Mouse (Mus musculus) c-Kit-positive CD71-positive TER-119-negative erythroid progenitor cells, embryonic 14.5 days (primary cell): ENCODE measurements around the gene Trim44.

ENCODE experiments used
- DNase-seq: peaks from one replicate; pipeline ENCODE4 v3.0.0-alpha.2; 2013; ENCODE audit warnings: low read depth

Gene Trim44

DNA sequence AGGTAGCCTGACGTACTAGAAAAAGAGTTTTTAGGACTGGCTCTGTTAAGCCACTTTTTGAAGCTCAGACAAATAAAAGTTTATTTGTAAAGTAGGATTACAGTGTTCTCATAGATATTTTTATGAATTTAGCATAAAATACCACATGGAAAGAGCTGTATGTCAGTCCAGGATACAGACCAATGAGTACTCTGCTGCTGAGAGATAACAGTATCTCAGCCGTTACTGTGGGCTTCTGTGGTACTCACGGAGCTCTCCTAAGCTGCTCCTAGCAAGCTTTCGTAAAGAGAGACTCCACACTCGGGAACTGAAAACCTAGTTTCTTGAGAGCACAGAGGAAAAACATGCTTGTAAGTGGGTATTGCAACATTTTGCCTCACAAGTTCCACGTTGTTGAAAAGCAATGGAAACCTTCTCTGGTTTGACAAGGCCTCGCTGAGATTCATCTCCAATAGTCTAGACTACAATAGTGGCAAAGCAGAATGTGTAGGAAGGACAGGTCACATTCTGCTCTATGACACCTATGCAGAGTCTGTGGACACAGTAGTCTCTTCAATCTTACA is 41.6 kb downstream of the Trim44 start:
- peak; percentile 40 for DNase-seq

GRCm38 (mm10) chr2:102364565-102365200 is 42.9 kb downstream of the Trim44 start:
- peak; percentile 38 for DNase-seq

DNA sequence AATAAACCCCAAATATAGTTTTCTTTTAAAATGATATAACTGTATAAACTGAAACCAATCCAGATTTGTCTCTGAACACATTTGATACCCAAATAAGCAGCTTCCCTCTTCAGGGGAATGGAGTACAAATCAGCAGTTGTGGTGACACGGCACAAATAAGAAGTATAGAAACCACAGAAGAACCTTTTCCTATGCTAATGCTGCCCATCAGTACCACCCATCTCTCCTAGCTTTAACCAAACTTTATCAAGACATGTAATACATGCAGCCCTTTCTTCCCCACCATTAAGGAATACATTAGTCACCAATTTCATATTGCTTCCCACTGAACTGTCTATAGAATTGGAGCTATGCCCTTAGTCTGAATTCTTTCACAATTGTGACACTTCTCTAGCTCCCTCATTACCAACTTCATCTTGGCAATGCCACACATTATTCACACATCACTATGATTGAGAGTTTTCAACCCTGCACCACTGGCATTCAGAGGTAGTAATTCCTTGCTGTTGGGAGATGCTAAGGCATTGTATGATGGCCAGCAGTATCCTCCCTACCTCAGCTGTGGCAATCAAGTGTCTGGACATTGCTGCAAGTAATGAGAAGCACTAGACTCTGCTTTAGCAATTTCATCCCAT is 44.6 kb downstream of the Trim44 start:
- no peak for DNase-seq

GRCm38 (mm10) chr2:102362266-102362665 is 45.4 kb downstream of the Trim44 start:
- no peak for DNase-seq

DNA sequence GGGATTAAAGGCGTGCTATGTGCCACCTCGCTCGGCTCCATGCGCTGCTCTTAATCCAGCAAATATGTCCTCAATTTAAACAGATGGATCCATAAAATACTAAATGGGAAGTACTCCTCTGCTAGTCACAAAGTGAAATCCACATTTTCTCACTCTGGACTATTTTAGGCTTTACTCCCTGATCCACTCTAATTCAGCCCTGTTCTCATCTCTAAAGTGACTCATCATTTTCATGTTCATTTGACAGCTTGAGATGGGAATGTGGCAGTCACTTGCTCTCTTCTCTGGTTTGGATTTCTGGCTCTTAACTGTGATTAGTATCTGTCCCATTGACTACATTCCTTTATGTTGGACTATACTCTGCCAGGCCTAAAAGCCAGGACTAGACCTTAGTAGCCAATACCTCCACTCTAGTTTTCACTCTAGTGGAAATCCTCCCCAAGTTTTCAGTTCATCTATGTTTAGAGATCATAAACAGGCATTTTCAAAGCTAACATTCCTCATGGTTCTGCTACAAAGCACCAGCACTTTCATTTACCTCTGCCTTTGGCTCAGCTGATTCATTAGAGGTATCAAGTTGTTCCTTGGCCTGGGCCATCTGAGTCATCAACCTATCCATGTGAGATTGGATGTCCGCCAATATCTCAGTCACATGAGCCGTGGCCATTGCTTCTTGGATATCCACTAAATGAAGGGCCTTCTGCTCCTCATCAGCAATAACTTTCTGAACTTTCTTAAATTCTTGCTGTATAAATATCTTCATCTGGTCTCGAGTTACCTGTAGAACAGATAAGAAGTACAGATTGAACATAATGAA is 50.5 kb downstream of the Trim44 start:
- DNase-seq, result no peak

GRCm38 (mm10) chr2:102354076-102354475 is 53.6 kb downstream of the Trim44 start:
- no peak for DNase-seq

- no peak for DNase-seq
Observed at GRCm38 (mm10) chr2:102341429-102341828, 66.2 kb downstream of the Trim44 start.

DNA sequence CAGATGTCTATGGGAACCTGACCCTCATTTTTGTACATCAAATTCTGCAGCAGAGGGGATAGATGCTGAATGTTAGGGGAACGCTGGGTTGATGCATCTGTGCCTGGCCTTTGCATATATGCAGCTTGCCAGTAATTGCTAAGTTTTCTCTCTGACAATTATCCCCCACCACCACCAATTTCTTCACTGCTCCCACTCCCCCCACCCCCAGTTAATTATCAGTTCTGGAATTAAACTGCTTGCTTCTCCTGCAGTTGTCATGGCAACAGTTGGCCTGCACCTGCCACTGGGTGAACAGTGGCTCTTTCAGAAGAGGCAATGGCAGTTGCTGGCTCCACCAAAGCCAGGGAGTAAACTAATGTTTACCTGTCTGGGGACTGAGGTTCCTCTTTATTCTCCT is 70.8 kb downstream of the Trim44 start:
- DNase-seq, result no peak

GRCm38 (mm10) chr2:102331932-102332331 is 75.7 kb downstream of the Trim44 start:
- no peak for DNase-seq

DNA sequence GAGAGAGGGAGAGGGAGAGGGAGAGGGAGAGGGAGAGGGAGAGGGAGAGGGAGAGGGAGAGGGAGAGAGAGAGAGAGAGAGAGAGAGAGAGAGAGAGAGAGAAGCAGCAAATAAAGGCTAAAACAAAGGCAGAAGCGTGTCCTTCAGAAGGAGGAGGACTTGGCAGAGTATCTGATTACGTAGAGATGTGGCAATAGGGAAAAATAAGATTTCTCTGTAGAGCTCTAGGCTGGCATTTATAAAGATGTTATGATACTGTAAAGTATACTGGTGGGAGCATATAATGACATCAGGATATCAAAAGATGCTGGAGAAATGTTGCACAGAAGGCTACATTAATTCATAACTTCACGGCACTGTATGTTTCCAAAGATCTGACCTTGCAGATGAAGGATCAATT is 76.5 kb downstream of the Trim44 start:
- DNase-seq, result no peak

- DNase-seq, result no peak
Observed at GRCm38 (mm10) chr2:102325921-102326320, 81.7 kb downstream of the Trim44 start.

DNA sequence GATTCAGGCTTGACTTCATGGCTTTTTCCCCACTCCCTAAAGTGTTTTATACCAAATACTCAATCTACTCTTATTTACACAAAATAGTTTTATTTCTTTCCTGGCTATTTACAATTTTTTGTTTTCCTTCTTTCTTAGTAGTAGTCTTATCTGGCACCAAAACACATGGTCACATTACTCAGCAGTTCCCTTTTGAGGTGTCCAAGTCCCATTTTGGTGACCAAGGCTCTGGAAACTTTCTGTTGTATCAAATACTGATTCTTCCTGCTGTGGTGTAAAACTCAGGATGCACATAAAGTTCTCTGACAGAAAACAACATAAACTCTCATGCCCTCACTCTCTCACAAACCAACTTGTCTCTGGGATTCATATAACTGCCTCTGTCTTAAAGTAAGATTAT is 83.3 kb downstream of the Trim44 start:
- no peak for DNase-seq

DNA sequence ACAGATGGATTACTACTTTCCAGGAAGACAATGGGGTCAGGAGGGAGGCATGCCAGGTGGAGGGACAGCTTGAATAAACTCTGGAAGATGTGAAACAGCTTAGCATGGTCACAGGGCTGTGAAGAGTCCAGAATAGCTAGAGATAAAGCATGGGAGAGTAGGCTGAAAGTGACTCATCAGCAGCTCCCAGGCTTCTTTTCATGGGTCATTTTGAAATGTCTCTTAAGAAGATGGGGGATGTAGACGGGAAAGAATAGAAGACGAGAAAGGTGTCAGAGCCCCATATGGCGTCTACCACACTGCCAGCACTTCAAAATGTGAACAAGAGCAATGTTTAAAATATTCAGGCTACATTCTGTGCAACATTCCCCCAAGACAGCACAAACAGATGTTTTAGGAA is 91.1 kb downstream of the Trim44 start:
- no peak for DNase-seq

DNA sequence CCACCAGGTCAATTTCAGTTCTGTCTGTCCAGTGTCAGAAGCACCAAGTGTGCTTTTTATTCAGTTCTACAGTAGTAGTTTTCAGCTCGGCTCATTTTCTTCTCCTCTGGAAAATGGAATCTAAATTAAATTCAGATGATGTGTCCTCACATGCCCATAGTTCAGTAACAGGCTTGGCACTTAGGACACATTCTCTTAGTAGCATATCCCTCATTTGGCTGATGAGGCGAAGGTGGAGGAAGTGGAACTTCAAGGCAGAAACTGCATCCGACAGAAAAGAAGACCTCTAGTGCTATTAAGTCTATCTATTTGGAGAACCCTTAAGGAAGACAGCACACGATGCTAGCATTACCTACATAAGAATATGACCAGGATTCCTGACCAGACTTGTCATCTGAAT is 92.5 kb downstream of the Trim44 start:
- no peak for DNase-seq

- DNase-seq, result no peak
Observed at GRCm38 (mm10) chr2:102314610-102315009, 93.0 kb downstream of the Trim44 start.

GRCm38 (mm10) chr2:102314068-102314467 is 93.6 kb downstream of the Trim44 start:
- no peak for DNase-seq

GRCm38 (mm10) chr2:102312903-102313302 is 94.7 kb downstream of the Trim44 start:
- DNase-seq, result no peak

GRCm38 (mm10) chr2:102303274-102303673 is 104.4 kb downstream of the Trim44 start:
- DNase-seq, result no peak

DNA sequence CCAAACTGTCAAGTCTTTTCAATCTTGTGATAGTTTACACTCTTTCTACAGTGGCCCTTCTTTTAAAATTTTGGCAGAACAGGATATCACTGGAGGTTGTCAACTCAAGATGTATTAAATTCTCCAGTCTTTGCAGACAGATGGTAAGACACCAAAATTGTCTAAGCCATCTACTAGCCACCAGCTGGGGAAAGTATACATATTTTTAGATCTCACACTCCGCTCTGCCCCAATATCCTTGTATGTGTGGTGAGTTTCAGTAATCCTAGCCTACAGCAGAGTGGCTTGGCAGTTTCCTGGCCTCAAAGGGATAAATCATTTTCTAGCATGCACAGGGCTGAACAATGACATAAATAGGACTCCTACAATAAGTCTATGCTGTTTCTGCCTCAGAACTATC is 105.1 kb downstream of the Trim44 start:
- DNase-seq, result no peak

- no peak for DNase-seq
Observed at GRCm38 (mm10) chr2:102294827-102295270, 112.8 kb downstream of the Trim44 start.

- DNase-seq, result no peak
Observed at GRCm38 (mm10) chr2:102293181-102293580, 114.4 kb downstream of the Trim44 start.

DNA sequence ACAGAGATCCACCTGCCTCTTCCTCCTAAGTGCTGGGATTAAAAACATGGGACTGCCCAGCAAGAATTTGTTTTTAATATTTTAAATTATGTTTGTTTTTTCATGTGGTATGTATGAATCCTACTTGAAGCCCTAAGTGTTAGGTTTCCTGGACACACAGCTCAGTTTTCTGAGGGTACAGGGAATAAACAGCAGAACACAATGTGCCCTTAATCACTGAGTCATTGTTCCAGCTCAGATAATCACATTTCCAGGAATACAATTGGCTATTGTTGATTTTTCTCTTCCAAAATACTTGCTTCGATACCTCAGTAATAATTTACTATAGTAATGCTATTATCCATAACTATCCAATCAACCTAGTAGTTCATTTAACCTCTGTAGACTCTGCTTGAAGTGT is 115.6 kb downstream of the Trim44 start:
- no peak for DNase-seq

- no peak for DNase-seq
Observed at GRCm38 (mm10) chr2:102291533-102291932, 116.1 kb downstream of the Trim44 start.
